Mouse (Mus musculus): ENCODE results near the gene Ulk4. TPM values are rescaled to one million over a fixed set of nuclear protein-coding genes. Genes with fewer than 3 reads are reported as not detected.

The Ulk4 gene
- polyA plus RNA-seq, 1 experiment from 2014 or later, result 144 TPM

GRCm38 (mm10) chr9:121079388-121080088 lies 197.5 kb downstream of the Ulk4 start:
- Histone ChIP-seq H3K4me2 (replicated peaks) (no peak overlapping the region), H3K27ac (no peak overlapping the region), H3K27me3 (replicated peaks) (no peaks in the 10 kb centered on the region), H3K36me3 (no peaks in the 10 kb centered on the region), H3K4me3 (no peak overlapping the region), H3K9ac (no peak overlapping the region), H3K9me3 (no peaks in the 10 kb centered on the region), H3K4me1 (peaks cover 27% of the 10 kb centered on the region)
- no peak for ATAC-seq (ENCODE audit: low FRiP score, low read depth)
- 55% methylated on average over 9 of the region's 9 CpGs for WGBS

GRCm38 (mm10) chr9:121076291-121076690 lies 200.7 kb downstream of the Ulk4 start:
- no peaks in the 10 kb centered on the region for H3K9me3 ChIP-seq
- H3K27me3 ChIP-seq (replicated peaks), result no peaks in the 10 kb centered on the region
- WGBS, result 37% methylated on average over 12 of the region's 12 CpGs
- H3K9ac ChIP-seq, result no peak overlapping the region
- no peak overlapping the region for H3K4me2 ChIP-seq (replicated peaks)
- no peak for ATAC-seq (ENCODE audit: low FRiP score, low read depth)
- H3K4me3 ChIP-seq, result no peak overlapping the region
- peaks cover 39% of the 10 kb centered on the region for H3K4me1 ChIP-seq
- no peak overlapping the region for H3K27ac ChIP-seq
- H3K36me3 ChIP-seq, result no peaks in the 10 kb centered on the region

- H3K4me3 ChIP-seq, result no peak overlapping the region
- no peaks in the 10 kb centered on the region for H3K36me3 ChIP-seq
- peaks cover 39% of the 10 kb centered on the region for H3K4me1 ChIP-seq
- no peak overlapping the region for H3K9ac ChIP-seq
- no peak overlapping the region for H3K27ac ChIP-seq
- no peak overlapping the region for H3K4me2 ChIP-seq (replicated peaks)
- no peaks in the 10 kb centered on the region for H3K27me3 ChIP-seq (replicated peaks)
- WGBS, result 84% methylated on average over 4 of the region's 4 CpGs
- no peaks in the 10 kb centered on the region for H3K9me3 ChIP-seq
- ATAC-seq (ENCODE audit: low FRiP score, low read depth), result no peak
These were observed 201.8 kb downstream of the Ulk4 start for GRCm38 (mm10) chr9:121075246-121075645.

- H3K4me2 ChIP-seq (replicated peaks), result no peak overlapping the region
- ATAC-seq (ENCODE audit: low FRiP score, low read depth), result no peak
- no peak overlapping the region for H3K27ac ChIP-seq
- no peaks in the 10 kb centered on the region for H3K9me3 ChIP-seq
- H3K4me3 ChIP-seq, result no peak overlapping the region
- peaks cover 36% of the 10 kb centered on the region for H3K4me1 ChIP-seq
- no peaks in the 10 kb centered on the region for H3K36me3 ChIP-seq
- no peak overlapping the region for H3K9ac ChIP-seq
- H3K27me3 ChIP-seq (replicated peaks), result no peaks in the 10 kb centered on the region
- WGBS, result 89% methylated on average over 3 of the region's 3 CpGs
These were observed 202.3 kb downstream of the Ulk4 start for GRCm38 (mm10) chr9:121074726-121075125.

- H3K4me1 ChIP-seq, result peaks cover 30% of the 10 kb centered on the region
- no peaks in the 10 kb centered on the region for H3K27me3 ChIP-seq (replicated peaks)
- WGBS, result 57% methylated on average over 8 of the region's 8 CpGs
- no peak overlapping the region for H3K9ac ChIP-seq
- H3K27ac ChIP-seq, result no peak overlapping the region
- H3K36me3 ChIP-seq, result no peaks in the 10 kb centered on the region
- ATAC-seq (ENCODE audit: low FRiP score, low read depth), result no peak
- no peak overlapping the region for H3K4me2 ChIP-seq (replicated peaks)
- no peak overlapping the region for H3K4me3 ChIP-seq
- H3K9me3 ChIP-seq, result no peaks in the 10 kb centered on the region
These were observed 204.8 kb downstream of the Ulk4 start for GRCm38 (mm10) chr9:121072127-121072757.

DNA sequence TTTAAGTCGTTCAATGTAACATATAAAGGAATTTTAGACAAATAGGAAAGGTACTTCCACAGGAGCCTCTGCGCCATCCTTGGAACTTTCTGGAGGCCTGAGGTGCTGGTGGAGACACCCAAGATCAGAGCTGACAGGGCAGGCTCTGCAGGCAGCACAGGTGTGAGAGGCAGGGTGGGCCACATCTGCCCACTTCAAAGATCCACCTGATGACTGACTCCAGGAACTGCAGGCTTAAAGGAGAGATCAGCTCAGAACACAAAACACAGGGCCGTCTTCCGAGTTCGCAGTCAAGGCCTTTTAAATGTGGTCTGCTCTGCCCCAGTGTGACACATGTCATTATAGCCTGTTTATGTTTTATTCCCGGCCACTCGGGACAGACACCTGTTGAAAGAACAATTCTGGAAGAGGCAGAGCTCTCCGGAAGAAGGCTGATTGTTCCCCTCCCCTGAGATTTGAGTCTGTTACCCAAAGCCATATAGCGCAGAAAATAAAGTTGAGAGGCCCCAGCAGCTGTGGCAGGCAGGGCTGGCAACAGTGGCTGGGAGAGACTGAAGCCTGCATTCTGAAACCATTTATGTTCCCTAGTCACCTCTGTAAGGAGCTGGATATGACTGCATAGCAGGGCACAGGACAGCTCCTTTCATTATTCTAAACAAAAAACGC lies 205.4 kb downstream of the Ulk4 start:
- peaks cover 29% of the 10 kb centered on the region for H3K4me1 ChIP-seq
- H3K27ac ChIP-seq, result no peak overlapping the region
- no peaks in the 10 kb centered on the region for H3K9me3 ChIP-seq
- no peak overlapping the region for H3K9ac ChIP-seq
- H3K27me3 ChIP-seq (replicated peaks), result no peaks in the 10 kb centered on the region
- no peaks in the 10 kb centered on the region for H3K36me3 ChIP-seq
- no peak overlapping the region for H3K4me3 ChIP-seq
- H3K4me2 ChIP-seq (replicated peaks), result no peak overlapping the region
- no peak for ATAC-seq (ENCODE audit: low FRiP score, low read depth)
- 68% methylated on average over 10 of the region's 10 CpGs for WGBS

DNA sequence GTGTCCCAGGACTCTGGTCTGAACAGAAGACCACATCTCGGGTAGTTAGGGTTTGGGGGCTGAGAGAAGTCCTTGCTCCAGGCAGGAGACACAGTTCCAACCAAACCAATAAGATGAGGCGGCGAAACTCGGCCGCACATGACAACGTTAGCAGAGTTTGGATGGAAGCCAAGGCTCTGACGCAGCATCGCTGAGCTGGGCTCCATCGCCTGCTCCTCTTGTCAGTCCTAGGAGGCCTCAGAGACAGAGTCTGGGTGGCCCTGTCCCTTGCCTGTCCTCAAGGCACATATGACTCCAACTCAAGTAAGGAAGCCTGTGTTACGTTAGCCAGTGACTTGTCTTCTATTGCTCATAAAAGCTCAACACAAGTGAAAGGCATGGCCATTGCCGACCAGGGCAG lies 205.9 kb downstream of the Ulk4 start:
- Histone ChIP-seq H3K27me3 (replicated peaks) (no peaks in the 10 kb centered on the region), H3K4me1 (peaks cover 23% of the 10 kb centered on the region), H3K9me3 (no peaks in the 10 kb centered on the region), H3K9ac (no peak overlapping the region), H3K4me2 (replicated peaks) (no peak overlapping the region), H3K27ac (no peak overlapping the region), H3K36me3 (no peaks in the 10 kb centered on the region), H3K4me3 (no peak overlapping the region)
- 87% methylated on average over 11 of the region's 11 CpGs for WGBS
- no peak for ATAC-seq (ENCODE audit: low FRiP score, low read depth)

GRCm38 (mm10) chr9:121068115-121068514 lies 208.9 kb downstream of the Ulk4 start:
- no peak for ATAC-seq (ENCODE audit: low FRiP score, low read depth)
- 86% methylated on average over 5 of the region's 5 CpGs for WGBS

GRCm38 (mm10) chr9:121067043-121067442 lies 210.0 kb downstream of the Ulk4 start:
- no peaks in the 10 kb centered on the region for H3K36me3 ChIP-seq
- H3K9me3 ChIP-seq, result no peaks in the 10 kb centered on the region
- no peaks in the 10 kb centered on the region; the same call in 1 of the 2 replicates for H3K27me3 ChIP-seq (replicated peaks)
- H3K9ac ChIP-seq, result no peak overlapping the region
- no peak overlapping the region for H3K4me2 ChIP-seq (replicated peaks)
- ATAC-seq (ENCODE audit: low FRiP score, low read depth), result no peak
- peaks cover 16% of the 10 kb centered on the region for H3K4me1 ChIP-seq
- H3K4me3 ChIP-seq, result no peak overlapping the region
- WGBS, result 71% methylated on average over 10 of the region's 10 CpGs
- H3K27ac ChIP-seq, result no peak overlapping the region

More at GRCm38 (mm10) chr9:121068115-121068514, 208.9 kb downstream of the Ulk4 start:
- Histone ChIP-seq H3K9me3 (no peaks in the 10 kb centered on the region), H3K9ac (no peak overlapping the region), H3K4me1 (peaks cover 8% of the 10 kb centered on the region; the same call in 1 of the 2 replicates), H3K27ac (no peak overlapping the region), H3K4me2 (replicated peaks) (no peak overlapping the region), H3K4me3 (no peak overlapping the region), H3K27me3 (replicated peaks) (no peaks in the 10 kb centered on the region), H3K36me3 (no peaks in the 10 kb centered on the region)

- H3K27me3 ChIP-seq (replicated peaks), result no peaks in the 10 kb centered on the region; the same call in 1 of the 2 replicates
- no peaks in the 10 kb centered on the region for H3K36me3 ChIP-seq
- no peaks in the 10 kb centered on the region for H3K9me3 ChIP-seq
- H3K4me1 ChIP-seq, result peaks cover 26% of the 10 kb centered on the region
- no peak overlapping the region for H3K4me3 ChIP-seq
- no peak overlapping the region for H3K4me2 ChIP-seq (replicated peaks)
- no peak overlapping the region for H3K27ac ChIP-seq
- 84% methylated on average over 10 of the region's 10 CpGs for WGBS
- ATAC-seq (ENCODE audit: low FRiP score, low read depth), result no peak
- no peak overlapping the region for H3K9ac ChIP-seq
These were observed 211.5 kb downstream of the Ulk4 start for GRCm38 (mm10) chr9:121065383-121065978.

DNA sequence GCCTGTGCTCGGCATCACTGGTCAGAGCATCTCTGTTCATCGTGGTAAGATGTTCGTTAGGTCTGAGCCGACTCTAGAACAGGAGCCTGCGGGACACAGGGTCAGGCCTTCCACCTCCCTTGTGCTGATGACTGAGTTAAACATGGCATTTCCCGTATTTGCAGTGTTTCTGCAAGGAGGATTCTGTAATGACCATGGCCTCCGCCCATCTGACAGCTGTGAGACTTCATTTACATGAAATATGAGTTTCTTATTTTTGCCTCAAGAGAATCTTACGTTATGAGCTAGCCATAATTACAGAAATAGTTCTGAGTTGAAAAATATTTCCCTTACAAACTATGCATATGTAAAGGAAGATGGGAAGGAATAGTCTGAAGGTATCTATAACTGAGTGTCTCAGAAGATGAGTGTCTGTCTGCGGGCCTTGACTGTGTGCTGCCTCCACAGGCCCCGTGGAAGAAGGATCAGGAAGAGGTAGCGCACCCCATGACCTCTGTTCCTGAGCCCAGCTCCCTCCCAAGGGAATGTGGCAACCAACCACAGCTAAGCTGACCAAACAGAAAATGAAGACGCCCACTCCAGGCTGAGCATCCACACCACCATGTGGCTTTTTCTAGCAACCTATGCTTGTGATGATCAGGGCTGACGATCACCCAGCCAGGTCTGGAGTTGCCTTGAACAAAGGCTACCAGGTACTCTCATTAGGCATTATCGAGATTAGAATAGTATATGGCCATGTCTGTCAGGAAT lies 212.2 kb downstream of the Ulk4 start:
- no peak overlapping the region for H3K4me3 ChIP-seq
- no peaks in the 10 kb centered on the region; the same call in 1 of the 2 replicates for H3K27me3 ChIP-seq (replicated peaks)
- ATAC-seq (ENCODE audit: low FRiP score, low read depth), result no peak
- WGBS, result 82% methylated on average over 14 of the region's 14 CpGs
- H3K9ac ChIP-seq, result no peak overlapping the region
- peaks cover 30% of the 10 kb centered on the region for H3K4me1 ChIP-seq
- H3K27ac ChIP-seq, result no peak overlapping the region
- no peak overlapping the region for H3K4me2 ChIP-seq (replicated peaks)
- no peaks in the 10 kb centered on the region for H3K9me3 ChIP-seq
- H3K36me3 ChIP-seq, result no peaks in the 10 kb centered on the region
